Mouse (Mus musculus) adrenal gland, postnatal 25 days (tissue): ENCODE data around the gene Dynll2. TPM values are rescaled to one million over a fixed set of nuclear protein-coding genes. Genes with fewer than 3 reads are reported as not detected.
A peak's percentile ranks its signal among the peaks of the same experiment; 100 is the strongest.
"Not testable (repeated sequence)": the region's sequence is repeated elsewhere in the genome, so short reads cannot be mapped to it uniquely, and the experiment has no call there.

Source experiments
- DNase-seq: peaks from one replicate; pipeline ENCODE4 v3.0.0; 2021; ENCODE audit warnings: mixed read lengths
- total RNA-seq: library from RNA; stranded (reverse); gene quantifications from 2 replicates; pipeline ENCODE4 v1.2.3, GENCODE M21; 2021

Dynll2 gene
- total RNA-seq, 1 experiment from 2014 or later, result 213 TPM

GRCm38 (mm10) chr11:87987861-87988260, 528 bp upstream of the Dynll2 start:
- no peak for DNase-seq

DNA sequence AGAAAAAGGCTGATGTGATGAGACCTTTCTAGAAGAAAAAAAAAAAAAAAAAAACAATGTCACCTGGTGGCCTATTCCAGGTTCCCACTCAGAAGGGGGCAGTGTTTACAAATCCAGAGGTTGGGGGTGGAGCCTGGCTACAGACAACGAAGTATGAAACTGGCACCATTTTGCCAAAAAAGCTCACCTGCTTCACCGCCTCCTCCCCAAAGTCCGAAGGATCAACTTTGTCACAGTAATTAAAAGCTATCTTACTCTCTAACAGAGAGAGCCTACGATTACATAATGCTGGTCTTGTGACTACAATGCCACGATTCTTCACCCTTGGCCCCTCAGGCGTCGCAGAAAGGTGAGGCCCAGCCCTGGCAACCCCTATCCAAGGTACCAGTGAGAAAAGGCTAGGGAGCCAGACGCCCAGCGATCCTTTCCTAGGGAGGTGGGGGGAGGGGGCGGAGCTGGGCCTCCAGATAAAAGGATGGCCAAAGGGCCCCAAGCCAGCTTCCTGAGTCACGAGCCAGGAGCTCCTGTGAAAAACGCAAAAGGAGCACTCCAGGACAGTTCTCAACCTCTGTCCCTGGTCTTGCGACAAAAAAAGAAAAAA, 1.1 kb downstream of the Dynll2 start:
- DNase-seq, result peak; percentile 87

- no peak for DNase-seq
Measured at GRCm38 (mm10) chr11:87985643-87986042, 1.7 kb downstream of the Dynll2 start.

- no peak for DNase-seq
Measured at GRCm38 (mm10) chr11:87984571-87984970, 2.8 kb downstream of the Dynll2 start.

DNA sequence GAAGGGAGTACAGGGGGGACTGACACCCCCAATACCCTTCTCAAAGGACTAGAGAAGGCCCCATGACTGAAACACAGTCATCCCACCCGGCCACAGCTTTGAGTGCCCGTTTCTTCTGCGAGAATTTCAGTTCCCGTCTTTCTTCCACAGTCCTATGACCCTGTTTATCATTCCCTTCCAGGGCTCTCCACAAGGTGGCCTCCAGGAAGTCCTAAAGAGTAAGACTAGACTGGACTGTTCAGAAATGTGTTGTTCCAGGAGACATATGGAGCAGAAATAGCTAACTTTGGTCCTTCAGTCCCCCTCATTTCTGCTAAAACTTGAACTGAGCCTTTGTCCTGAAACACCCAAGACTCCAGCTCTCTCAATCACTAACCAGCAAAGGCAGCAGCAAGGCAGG, 8.4 kb downstream of the Dynll2 start:
- DNase-seq, result no peak

GRCm38 (mm10) chr11:87977021-87977420, 10.3 kb downstream of the Dynll2 start:
- DNase-seq, result not testable (repeated sequence)

GRCm38 (mm10) chr11:87974477-87975181, 12.7 kb downstream of the Dynll2 start:
- DNase-seq, result peak; percentile 57

GRCm38 (mm10) chr11:87973559-87974305, 13.6 kb downstream of the Dynll2 start:
- DNase-seq, result no peak

GRCm38 (mm10) chr11:87972829-87973228, 14.5 kb downstream of the Dynll2 start:
- DNase-seq, result no peak

GRCm38 (mm10) chr11:87968356-87969122, 18.8 kb downstream of the Dynll2 start:
- no peak for DNase-seq

GRCm38 (mm10) chr11:87967692-87968289, 19.5 kb downstream of the Dynll2 start:
- peak; percentile 80 for DNase-seq

GRCm38 (mm10) chr11:87966214-87966613, 21.1 kb downstream of the Dynll2 start:
- no peak for DNase-seq

DNA sequence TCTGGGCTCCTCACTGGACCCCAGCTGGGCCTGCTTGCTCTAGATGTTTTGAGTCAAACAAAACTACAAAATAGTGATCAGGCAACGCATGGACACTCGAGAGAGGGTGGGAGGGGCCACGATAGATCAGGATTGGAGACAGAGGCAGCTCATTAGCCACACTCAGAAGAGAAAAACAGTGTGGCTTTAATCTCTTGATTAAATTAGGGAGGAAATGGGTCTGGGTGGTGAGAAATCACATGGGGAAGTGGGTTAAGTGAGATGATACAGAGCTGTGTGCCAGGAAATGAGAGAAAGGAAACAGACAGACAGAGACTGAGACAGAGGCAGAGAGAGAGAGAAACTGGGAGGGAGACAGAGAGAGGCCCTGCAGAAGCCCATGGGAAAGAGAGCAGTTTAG, 22.0 kb downstream of the Dynll2 start:
- DNase-seq, result no peak

GRCm38 (mm10) chr11:87957066-87957465, 30.3 kb downstream of the Dynll2 start:
- DNase-seq, result no peak

DNA sequence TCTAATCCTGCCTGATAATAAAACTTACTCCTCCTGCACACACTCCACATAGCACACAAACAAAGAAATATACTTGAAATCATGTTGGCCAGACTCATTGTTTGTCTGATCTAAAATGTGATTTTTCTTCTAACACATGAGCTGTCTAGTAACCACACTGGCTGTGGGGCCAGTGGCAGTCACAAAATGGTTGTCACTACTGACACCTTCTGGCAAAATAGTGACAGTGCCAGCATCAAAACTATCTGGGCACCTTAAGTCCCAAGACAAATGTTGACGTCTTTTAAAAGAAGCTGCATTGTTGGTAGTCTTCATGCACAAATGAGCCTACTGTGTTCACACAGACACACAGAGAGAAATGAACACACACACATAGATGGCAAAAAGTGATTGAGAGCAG, 32.2 kb downstream of the Dynll2 start:
- no peak for DNase-seq

DNA sequence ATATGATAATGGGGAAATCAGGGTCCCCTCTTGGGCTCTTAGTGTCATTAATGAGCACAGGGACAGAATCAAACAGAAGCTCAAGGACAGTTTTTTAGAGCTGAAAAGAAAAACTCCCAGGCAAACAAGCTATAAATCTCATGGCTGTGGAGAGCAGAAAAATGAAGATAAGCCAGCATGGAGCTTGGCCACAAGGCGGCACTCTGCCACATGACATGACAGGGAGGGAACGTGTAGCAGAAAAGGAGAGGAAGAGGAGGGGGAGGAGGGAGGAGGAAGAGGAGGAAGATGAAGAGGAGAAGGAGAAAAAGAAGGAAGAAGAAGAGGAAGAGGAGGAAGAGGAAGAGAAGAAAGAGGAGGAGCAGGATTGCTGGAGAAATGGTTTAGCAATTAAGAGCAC, 37.3 kb downstream of the Dynll2 start:
- peak; percentile 38 for DNase-seq

- DNase-seq, result no peak
Measured at GRCm38 (mm10) chr11:87935467-87935866, 51.9 kb downstream of the Dynll2 start.

GRCm38 (mm10) chr11:87933731-87934130, 53.6 kb downstream of the Dynll2 start:
- DNase-seq, result no peak

DNA sequence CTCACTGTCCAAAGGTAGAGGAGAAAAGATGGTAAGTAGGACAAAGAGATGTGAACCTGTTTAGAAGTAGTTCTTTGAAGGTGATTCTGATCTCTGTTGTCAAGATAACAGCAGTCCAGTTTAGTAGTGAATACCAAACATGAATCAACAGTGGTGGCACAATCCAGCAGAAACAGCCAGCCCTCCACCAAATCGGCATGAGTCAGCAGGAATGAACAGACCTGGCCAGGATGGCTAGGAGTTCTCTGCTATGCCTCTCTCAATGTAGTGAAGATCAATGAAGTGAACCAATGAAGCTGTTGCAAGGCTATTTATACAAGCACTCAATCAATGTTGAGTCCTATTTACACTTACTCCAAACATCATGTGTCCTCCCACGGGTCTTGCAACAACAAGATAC, 57.0 kb downstream of the Dynll2 start:
- no peak for DNase-seq
